ENCODE assay signal across 18 mouse cellular contexts in the genomic region with DNA sequence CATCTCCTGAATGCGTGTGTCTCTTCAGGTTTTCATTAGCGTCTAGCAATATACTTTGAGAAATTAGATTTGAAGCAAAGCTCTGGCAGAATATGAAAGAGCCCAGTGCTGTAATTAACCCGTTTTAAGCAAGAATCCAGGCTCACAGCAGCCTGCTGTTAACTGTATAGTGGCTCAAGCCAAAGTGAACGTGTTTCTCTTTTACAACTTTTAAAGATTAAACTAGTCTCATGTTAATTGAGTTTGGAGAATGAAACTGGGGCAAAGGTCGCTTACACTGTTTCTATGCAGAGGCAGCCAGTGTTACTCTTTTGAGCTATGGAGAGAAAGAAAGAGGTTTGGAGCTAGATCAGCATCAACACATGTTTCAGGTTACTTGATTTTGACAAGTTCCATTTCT.
DNase-seq lines count a peak whose midpoint lies in the region; ATAC-seq and TF ChIP-seq lines count a peak whose summit lies in the region.
"Had no signal": no experiment of that assay in that cellular context is flagged by ENCODE, and none has a peak within 500 bp of the region (broad histone marks: within the 10 kb centered on the region; RNA-seq: fewer than 3 reads in every experiment).

No protein-coding gene starts in this region.

- no peaks in the 10 kb centered on the region for H3K79me2 ChIP-seq in liver, adult 2 months (ENCODE audit: control insufficient read depth, insufficient read depth, low read length)

- no peaks in the 10 kb centered on the region for H3K9me3 ChIP-seq in liver, embryonic 11.5 days (ENCODE audit: control insufficient read depth, low read length)
- H3K9me3 ChIP-seq: midbrain, embryonic 15.5 days; neural tube, embryonic 12.5 days had no signal

- intact Hi-C loops in left cerebral cortex, postnatal 36 days (cut with DNase I) = no loop called here

- WGBS in liver, adult 2 months = 24% methylated on average over 5 of the region's 5 CpGs
- WGBS in liver, embryonic 11.5 days = 54% methylated on average over 5 of the region's 5 CpGs

- no peak for ATAC-seq in liver, embryonic 11.5 days (replicated peaks; ENCODE audit: low FRiP score)
- ATAC-seq: hindbrain, postnatal 0 days; midbrain, embryonic 15.5 days had no signal

- no peak for TF ChIP-seq POLR2A in liver, adult 2 months (IDR thresholded peaks at IDR 0.05; ENCODE audit: extremely low read depth, insufficient read depth, low read length)

- H3K36me3 ChIP-seq in liver, adult 2 months (ENCODE audit: control insufficient read depth, insufficient read depth, low read length) = no peaks in the 10 kb centered on the region
- H3K36me3 ChIP-seq in liver, embryonic 11.5 days (ENCODE audit: control insufficient read depth, insufficient read depth, low read length) = no peaks in the 10 kb centered on the region
- H3K36me3 ChIP-seq: midbrain, embryonic 15.5 days; neural tube, embryonic 12.5 days had no signal

- no peak overlapping the region for H3K9ac ChIP-seq in liver, adult 2 months (ENCODE audit: low read depth, low read length)
- H3K9ac ChIP-seq in liver, embryonic 11.5 days (ENCODE audit: low read depth, low read length) = no peak overlapping the region
- H3K9ac ChIP-seq: midbrain, embryonic 15.5 days; neural tube, embryonic 12.5 days had no signal

- H3K27me3 ChIP-seq in liver, adult 2 months (ENCODE audit: control insufficient read depth, insufficient read depth, low read length) = no peaks in the 10 kb centered on the region
- no peaks in the 10 kb centered on the region for H3K27me3 ChIP-seq in liver, embryonic 11.5 days (replicated peaks; ENCODE audit: control insufficient read depth, insufficient read depth, low read length)
- H3K27me3 ChIP-seq: CH12.LX; midbrain, embryonic 15.5 days; neural tube, embryonic 12.5 days had no signal

- TF ChIP-seq CTCF in liver, adult 2 months (IDR thresholded peaks at IDR 0.05; ENCODE audit: low read depth, low read length) = no peak

- peak; percentile 25 for DNase-seq in embryo, embryonic 10.5 days (ENCODE audit: low spot score)
- no peak for DNase-seq in embryo, embryonic 11 days
- peak; percentile 79 for DNase-seq in liver, adult 2 months (ENCODE audit: extremely low read depth, low read depth, low spot score)
- no peak for DNase-seq in liver, embryonic 11.5 days (ENCODE audit: low spot score)
- peak; percentile 53 to 70 for DNase-seq in kidney, adult 8-10 months
- no peak for DNase-seq in left cerebral cortex, postnatal 36 days (ENCODE audit: low spot score in 2 of 2)
- DNase-seq in cerebellum, postnatal 14 days = no peak
- DNase-seq in lung, postnatal 36 days = no peak
- DNase-seq: adrenal gland, postnatal 10 days; heart, adult 2 months; heart, postnatal 36 days; layer of hippocampus, adult 9-11 months; lung, adult 2 months; thymus, postnatal 14 days had no signal

- H3K27ac ChIP-seq in liver, adult 2 months (replicated peaks; ENCODE audit: insufficient read depth, low read depth, low read length) = no peak overlapping the region
- H3K27ac ChIP-seq in liver, embryonic 11.5 days (ENCODE audit: low read depth, low read length) = no peak overlapping the region
- H3K27ac ChIP-seq: heart, adult 2 months; midbrain, embryonic 15.5 days; neural tube, embryonic 12.5 days had no signal

- no peak overlapping the region for H3K4me3 ChIP-seq in liver, adult 2 months (ENCODE audit: insufficient read depth, low read depth, low read length)
- no peak overlapping the region for H3K4me3 ChIP-seq in liver, embryonic 11.5 days (ENCODE audit: low read depth, low read length)
- H3K4me3 ChIP-seq: heart, adult 2 months; midbrain, embryonic 15.5 days; neural tube, embryonic 12.5 days had no signal

- peaks cover 3% of the 10 kb centered on the region; the same call in 1 of the 2 replicates for H3K4me1 ChIP-seq in liver, adult 2 months (ENCODE audit: control insufficient read depth, insufficient read depth, low read length)
- H3K4me1 ChIP-seq in liver, embryonic 11.5 days (replicated peaks; ENCODE audit: control insufficient read depth, insufficient read depth, low read length) = no peaks in the 10 kb centered on the region
- H3K4me1 ChIP-seq: neural tube, embryonic 12.5 days had no signal

- H3K4me2 ChIP-seq in liver, embryonic 11.5 days = no peak overlapping the region
- H3K4me2 ChIP-seq: midbrain, embryonic 15.5 days; neural tube, embryonic 12.5 days had no signal

Comparison
In these comparisons a context has a peak if more than half of its experiments do, and no peak if none do; other contexts are left out.
1. DNase-seq: peak in embryo, embryonic 10.5 days (single experiment), liver, adult 2 months (single experiment) and kidney, adult 8-10 months (2 of 2); none in embryo, embryonic 11 days (single experiment), liver, embryonic 11.5 days (single experiment), left cerebral cortex, postnatal 36 days (0 of 2), cerebellum, postnatal 14 days (0 of 2) and lung, postnatal 36 days (single experiment).